Mouse (Mus musculus) megakaryocyte-erythroid progenitor cell, adult 5 weeks (primary cell): ENCODE data around the gene Gm17334. TPM values are rescaled to one million over a fixed set of nuclear protein-coding genes. Genes with fewer than 3 reads are reported as not detected.

Experiments
- polyA plus RNA-seq: library from polyadenylated mRNA; stranded (reverse); fragments of >175 nt; gene quantifications from 2 replicates; pipeline ENCODE4 v1.2.3, GENCODE M21; 2012

The Gm17334 gene
- 0.15 TPM in 1 of 2 replicates, not detected in the other for polyA plus RNA-seq

GRCm38 (mm10) chr11:53773087-53773486 is at the start of gene Gm17334:
Gene Gm17334 (minus strand): TSS chr11:53773187.

DNA sequence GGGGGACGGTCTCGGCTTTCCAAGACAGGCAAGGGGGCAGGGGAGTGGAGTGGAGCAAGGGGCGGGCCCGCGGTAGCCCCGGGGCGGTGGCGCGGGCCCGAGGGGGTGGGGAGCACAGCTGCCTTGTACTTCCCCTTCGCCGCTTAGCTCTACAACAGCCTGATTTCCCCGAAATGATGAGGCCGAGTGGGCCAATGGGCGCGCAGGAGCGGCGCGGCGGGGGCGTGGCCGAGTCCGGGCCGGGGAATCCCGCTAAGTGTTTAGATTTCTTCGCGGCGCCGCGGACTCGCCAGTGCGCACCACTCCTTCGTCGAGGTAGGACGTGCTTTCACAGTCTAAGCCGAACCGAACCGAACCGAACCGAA is 3.2 kb downstream of the Gm17334 start, which contains the start of gene Irf1:
Irf1 (plus strand) TSS at position 255 of the 365 bp plus-strand sequence.

Other genes with a start within 250 kb of the Gm17334 start
- 5.3 and 7.8 TPM in 2 replicates for gene Kif3a, start 205.8 kb downstream of the Gm17334 start, polyA plus RNA-seq
- gene Il4, start 154.5 kb downstream of the Gm17334 start, polyA plus RNA-seq: not detected in 2 replicates
- 0.05 and 0.10 TPM in 2 replicates for gene Il13, start 138.5 kb downstream of the Gm17334 start, polyA plus RNA-seq
- gene Rad50, start 65.9 kb downstream of the Gm17334 start, polyA plus RNA-seq: 10.9 and 14.4 TPM in 2 replicates
- gene Il5, start 52.4 kb downstream of the Gm17334 start, polyA plus RNA-seq: not detected in 2 replicates
- gene Irf1, start 3.2 kb downstream of the Gm17334 start, polyA plus RNA-seq: 31.7 and 37.3 TPM in 2 replicates
- 6.5 and 7.3 TPM in 2 replicates for gene Gm12216, start 86.1 kb upstream of the Gm17334 start, polyA plus RNA-seq
- 12.1 and 13.0 TPM in 2 replicates for gene Slc22a5, start 118.5 kb upstream of the Gm17334 start, polyA plus RNA-seq
- gene Slc22a21, start 207.1 kb upstream of the Gm17334 start, polyA plus RNA-seq: 2.9 and 5.0 TPM in 2 replicates